Mouse (Mus musculus): Measurements from ENCODE around the gene Khk.

GRCm38 (mm10) chr5:30924614-30925013 is 3.4 kb downstream of the Khk start:
- TF ChIP-seq GATA1 (IDR thresholded peaks at IDR 0.05; ENCODE audit: borderline replicate concordance, low read length) (no peak), FLI1 (IDR thresholded peaks at IDR 0.05; ENCODE audit: low read length) (no peak)

All from megakaryocyte, embryonic 14.5 days (primary cell).